Mouse (Mus musculus) heart, postnatal 0 days (tissue): ENCODE results near the gene Sit1.

ENCODE experiments used
- CTCF ChIP-seq: IDR thresholded peaks from 2 replicates; pipeline ENCODE4 v1.5.1; 2016; ENCODE audit warnings: antibody characterized with exemption, control low read depth, low read depth
- EP300 ChIP-seq: IDR thresholded peaks from 2 replicates; pipeline ENCODE4 v1.6.1; 2016; ENCODE audit warnings: antibody characterized with exemption, low read depth

- peak; percentile 59 for TF ChIP-seq CTCF
- no peak for TF ChIP-seq EP300
Observed at GRCm38 (mm10) chr4:43478906-43479832, 4.4 kb downstream of the Sit1 start.
